Mouse (Mus musculus): ENCODE measurements around the gene Pum2. TPM values are rescaled to one million over a fixed set of nuclear protein-coding genes. Genes with fewer than 3 reads are reported as not detected.
A peak's percentile ranks its signal among the peaks of the same experiment; 100 is the strongest.

Pum2 gene
- polyA plus RNA-seq, 1 experiment from 2014 or later: 41.0 TPM

DNA sequence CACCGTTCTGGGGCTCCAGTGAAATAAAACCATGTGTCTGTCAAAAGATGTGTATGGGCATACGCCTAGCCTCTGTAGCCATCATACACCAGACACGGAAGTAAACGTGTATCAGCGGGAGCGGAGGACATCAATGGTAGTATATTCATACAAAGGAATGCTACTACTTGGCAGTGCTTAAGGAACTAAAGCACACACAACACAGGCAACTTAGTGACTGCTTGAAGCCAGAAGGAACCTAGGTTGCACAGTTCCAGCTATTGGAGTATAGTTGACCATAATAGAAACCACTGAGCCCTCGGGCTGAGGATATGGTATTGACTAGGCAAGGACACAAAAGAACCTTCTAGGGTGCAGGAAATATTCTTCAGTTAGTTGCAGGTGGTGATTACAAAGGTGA, 124.0 kb downstream of the Pum2 start:
- no peaks in the 10 kb centered on the region for H3K9me3 ChIP-seq (replicated peaks)
- H3K27me3 ChIP-seq: no peaks in the 10 kb centered on the region
- H3K4me1 ChIP-seq: peaks cover 20% of the 10 kb centered on the region
- peaks cover 25% of the 10 kb centered on the region for H3K36me3 ChIP-seq
- H3K27ac ChIP-seq (replicated peaks): peak overlapping the region; percentile 70
- no peak for ATAC-seq (ENCODE audit: insufficient number of reproducible peaks, low FRiP score, low TSS enrichment, low read depth)
- H3K9ac ChIP-seq: no peak overlapping the region
- 53% methylated on average over 7 of the region's 7 CpGs for WGBS
- H3K4me3 ChIP-seq (replicated peaks): no peak overlapping the region
- no peak overlapping the region for H3K4me2 ChIP-seq (replicated peaks)

DNA sequence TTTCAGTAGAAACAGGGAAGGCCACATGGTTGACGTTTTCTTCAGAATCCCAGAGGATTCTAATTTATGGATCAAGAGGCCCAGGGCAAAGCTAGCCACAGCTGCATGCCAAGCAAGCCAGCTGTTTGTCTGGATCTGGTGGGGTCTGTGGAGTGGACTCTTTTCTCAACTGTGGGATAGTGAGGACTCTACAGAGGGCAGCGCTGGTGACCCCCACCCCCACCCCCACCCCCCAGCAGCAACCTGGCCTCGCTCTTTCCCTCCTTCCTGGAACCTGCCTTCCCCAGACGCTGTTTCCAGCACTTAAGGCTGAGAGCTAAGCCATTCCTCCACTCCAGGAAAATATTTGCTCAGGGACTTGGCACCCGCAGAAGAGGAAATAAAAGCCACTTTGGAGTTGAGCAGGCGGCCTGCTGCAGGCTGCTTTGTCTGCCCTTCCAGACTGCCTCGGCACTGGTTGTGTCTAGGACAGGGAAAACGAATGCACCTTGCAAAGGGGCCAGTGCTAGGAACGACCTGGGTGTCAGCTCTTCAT, 124.6 kb downstream of the Pum2 start:
- H3K27ac ChIP-seq (replicated peaks): peak overlapping the region; percentile 70
- H3K36me3 ChIP-seq: peaks cover 19% of the 10 kb centered on the region
- H3K4me3 ChIP-seq (replicated peaks): no peak overlapping the region
- 30% methylated on average over 9 of the region's 9 CpGs for WGBS
- ATAC-seq (ENCODE audit: insufficient number of reproducible peaks, low FRiP score, low TSS enrichment, low read depth): no peak
- no peak overlapping the region for H3K4me2 ChIP-seq (replicated peaks)
- H3K27me3 ChIP-seq: no peaks in the 10 kb centered on the region
- no peaks in the 10 kb centered on the region for H3K9me3 ChIP-seq (replicated peaks)
- H3K9ac ChIP-seq: no peak overlapping the region
- peaks cover 23% of the 10 kb centered on the region for H3K4me1 ChIP-seq

Other genes with a start within 250 kb of the Pum2 start
- 55.3 and 59.5 TPM in 2 replicates for gene Rhob, start 174.1 kb upstream of the Pum2 start, polyA plus RNA-seq (2015; fragmentation: Nextera tagmentation; extraction: Ambion mirVana)
- gene Slc7a15, start 75.1 kb upstream of the Pum2 start, polyA plus RNA-seq (2015; fragmentation: Nextera tagmentation; extraction: Ambion mirVana): not detected in 2 replicates
- 176 and 181 TPM in 2 replicates for gene Sdc1, start 97.2 kb downstream of the Pum2 start, polyA plus RNA-seq (2015; fragmentation: Nextera tagmentation; extraction: Ambion mirVana)
- 449 and 462 TPM in 2 replicates for gene Laptm4a, start 247.5 kb downstream of the Pum2 start, polyA plus RNA-seq (2015; fragmentation: Nextera tagmentation; extraction: Ambion mirVana)